Mouse (Mus musculus) CD8-positive naive resting alpha-beta T cell, adult 2 months (primary cell): ENCODE measurements around the gene Olfr167.
"Not testable (repeated sequence)": the region's sequence is repeated elsewhere in the genome, so short reads cannot be mapped to it uniquely, and the experiment has no call there.

Experiments used
- DNase-seq, 2 experiments: peaks; one replicate each; pipeline ENCODE4 v3.0.0; 2022; ENCODE audit warnings: low read depth in 2 of 2, low spot score in 2 of 2

Olfr167 gene

GRCm38 (mm10) chr16:19522166-19522565, at the start of gene Olfr167:
Gene Olfr167 (minus strand): TSS chr16:19522266.
- no peak for DNase-seq

- not testable (repeated sequence) for DNase-seq
Observed at GRCm38 (mm10) chr16:19571709-19572108, 49.6 kb upstream of the Olfr167 start, which contains the start of gene Olfr169. Gene Olfr169 (minus strand): TSS chr16:19571809.

- not testable (repeated sequence) for DNase-seq
Observed at GRCm38 (mm10) chr16:19553429-19553828, 31.4 kb upstream of the Olfr167 start.

GRCm38 (mm10) chr16:19552246-19552645, 30.2 kb upstream of the Olfr167 start:
- not testable (repeated sequence) for DNase-seq

GRCm38 (mm10) chr16:19535455-19535854, 13.4 kb upstream of the Olfr167 start, which contains the start of gene Olfr168:
Gene Olfr168 (minus strand): TSS chr16:19535555.
- DNase-seq: no peak

- DNase-seq: no peak
Observed at GRCm38 (mm10) chr16:19483394-19483793, 38.7 kb downstream of the Olfr167 start, which contains the start of gene Olfr166. Gene Olfr166 (plus strand): TSS chr16:19483694.

- DNase-seq: no peak
Observed at GRCm38 (mm10) chr16:19464365-19464764, 57.7 kb downstream of the Olfr167 start.
